Mouse (Mus musculus) kidney, postnatal 0 days (tissue): Measurements from ENCODE around the gene Dagla. TPM values are rescaled to one million over a fixed set of nuclear protein-coding genes. Genes with fewer than 3 reads are reported as not detected.
A peak's percentile ranks its signal among the peaks of the same experiment; 100 is the strongest.

Source experiments
- ATAC-seq: fragments of 200-750 bp; cut with Nextera tagmentation; replicated peaks from 2 replicates; pipeline ENCODE4 v1.8.0; 2017; ENCODE audit warnings: low read depth, moderate number of reproducible peaks, moderate TSS enrichment, moderate library complexity; ENCODE audit not compliant: low FRiP score
- DNase-seq: peaks from one replicate; pipeline ENCODE4 v3.0.0-alpha.2; 2016; ENCODE audit warnings: low spot score
- H3K27ac ChIP-seq: fragments of 300-500 bp; sonication (generic); 2 replicates; pipeline ENCODE4 v1.5.1; 2014; ENCODE audit warnings: mild to moderate bottlenecking
- H3K27me3 ChIP-seq: fragments of 300-500 bp; sonication (generic); 2 replicates; pipeline ENCODE4 v1.6.1; 2014; ENCODE audit warnings: low read length, mixed read lengths; ENCODE audit not compliant: insufficient read depth
- H3K36me3 ChIP-seq: fragments of 300-500 bp; sonication (generic); 2 replicates; pipeline ENCODE4 v1.6.1; 2014; ENCODE audit warnings: low read length, mixed read lengths; ENCODE audit not compliant: insufficient read depth
- H3K4me1 ChIP-seq: fragments of 300-500 bp; sonication (generic); replicated peaks from 2 replicates; pipeline ENCODE4 v1.6.1; 2014; ENCODE audit warnings: antibody characterized with exemption, low read length, mixed read lengths; ENCODE audit not compliant: insufficient read depth
- H3K4me2 ChIP-seq: fragments of 300-500 bp; sonication (generic); 2 replicates; pipeline ENCODE4 v1.6.1; 2014; ENCODE audit warnings: mild to moderate bottlenecking, low read length, moderate library complexity, mixed read lengths
- H3K4me3 ChIP-seq: fragments of 300-500 bp; sonication (generic); replicated peaks from 2 replicates; pipeline ENCODE4 v1.5.1; 2014; ENCODE audit warnings: low read depth, low read length
- H3K9ac ChIP-seq: fragments of 300-500 bp; sonication (generic); 2 replicates; pipeline ENCODE4 v1.6.1; 2014; ENCODE audit warnings: low read depth, low read length
- H3K9me3 ChIP-seq: fragments of 300-500 bp; sonication (generic); replicated peaks from 2 replicates; pipeline ENCODE4 v1.6.1; 2016; ENCODE audit warnings: low read length, inconsistent platforms, mixed read lengths
- CTCF ChIP-seq: IDR thresholded peaks from 2 replicates; pipeline ENCODE4 v1.5.1; 2016; ENCODE audit warnings: antibody characterized with exemption, low read depth, mild to moderate bottlenecking, moderate library complexity
- WGBS: fragments of 180-500 bp; shearing (Covaris S2); extraction: QIAGEN DNeasy Blood & Tissue Kit; methylation state at CpG from one replicate; pipeline ENCODE4 v1.1.7; 2014; 5-methylcytosine and 5-hydroxymethylcytosine counted together
- polyA plus RNA-seq: library from polyadenylated mRNA; unstranded; fragments of >200 nt; fragmentation: Nextera tagmentation; extraction: Ambion mirVana; gene quantifications from 2 replicates; pipeline ENCODE4 v1.2.1, GENCODE M21; 2015

Gene Dagla
- polyA plus RNA-seq, 1 experiment from 2014 or later = 2.2 TPM

DNA sequence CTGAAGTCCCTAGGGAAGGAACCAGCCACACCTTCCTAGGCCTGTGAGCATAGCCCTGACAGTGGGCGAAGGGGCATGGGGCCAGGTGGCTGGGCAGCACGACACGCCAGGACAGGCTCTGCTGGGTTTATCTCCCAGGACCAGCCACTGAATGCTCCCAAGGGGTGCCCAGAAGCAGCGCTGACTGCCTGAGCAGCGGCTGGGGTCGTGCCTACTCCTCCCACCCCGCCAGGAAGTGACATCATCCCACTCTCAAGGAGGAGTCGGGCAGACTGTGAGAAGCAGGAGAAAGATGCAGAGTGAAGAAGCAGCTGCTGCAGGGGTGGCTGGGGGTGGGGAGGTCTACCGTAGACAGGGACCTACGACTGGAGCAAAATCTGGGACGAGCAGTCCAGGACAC lies 31.9 kb downstream of the Dagla start:
- H3K4me2 ChIP-seq = no peak overlapping the region
- no peaks in the 10 kb centered on the region for H3K27me3 ChIP-seq
- H3K4me3 ChIP-seq = no peak overlapping the region
- H3K9ac ChIP-seq = no peak overlapping the region
- no peaks in the 10 kb centered on the region for H3K36me3 ChIP-seq
- H3K27ac ChIP-seq = no peak overlapping the region
- peaks cover 26% of the 10 kb centered on the region for H3K4me1 ChIP-seq
- H3K9me3 ChIP-seq = no peaks in the 10 kb centered on the region
- WGBS = 23% methylated on average over 11 of the region's 11 CpGs
- TF ChIP-seq CTCF = no peak
- ATAC-seq = peak; percentile 43
- DNase-seq = peak; percentile 59

DNA sequence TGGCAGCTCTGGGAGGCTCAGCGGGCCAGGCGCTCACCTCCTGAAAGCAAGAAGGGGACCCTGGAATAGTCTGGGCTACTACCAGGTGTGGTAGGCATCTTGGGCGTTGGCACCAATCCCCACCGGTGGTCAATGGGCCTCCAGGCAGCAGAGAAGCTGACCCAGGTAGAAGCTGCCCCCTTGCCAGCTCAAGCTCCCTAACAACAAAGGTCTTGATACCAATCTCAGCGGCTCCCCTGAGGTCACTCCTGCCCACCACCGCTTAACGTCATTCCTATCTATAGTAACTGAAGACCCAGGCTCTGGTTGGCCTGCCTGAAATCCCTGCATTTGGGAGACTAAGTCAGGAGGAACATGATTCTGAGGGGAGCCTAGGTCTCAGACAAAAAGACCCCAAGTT lies 33.1 kb downstream of the Dagla start:
- ATAC-seq (no peak), DNase-seq (no peak)
- Histone ChIP-seq H3K4me1 (peaks cover 26% of the 10 kb centered on the region), H3K9ac (no peak overlapping the region), H3K27me3 (no peaks in the 10 kb centered on the region), H3K4me2 (no peak overlapping the region), H3K4me3 (no peak overlapping the region), H3K36me3 (no peaks in the 10 kb centered on the region), H3K9me3 (no peaks in the 10 kb centered on the region), H3K27ac (no peak overlapping the region)
- TF ChIP-seq CTCF = no peak
- WGBS = 89% methylated on average over 7 of the region's 7 CpGs

DNA sequence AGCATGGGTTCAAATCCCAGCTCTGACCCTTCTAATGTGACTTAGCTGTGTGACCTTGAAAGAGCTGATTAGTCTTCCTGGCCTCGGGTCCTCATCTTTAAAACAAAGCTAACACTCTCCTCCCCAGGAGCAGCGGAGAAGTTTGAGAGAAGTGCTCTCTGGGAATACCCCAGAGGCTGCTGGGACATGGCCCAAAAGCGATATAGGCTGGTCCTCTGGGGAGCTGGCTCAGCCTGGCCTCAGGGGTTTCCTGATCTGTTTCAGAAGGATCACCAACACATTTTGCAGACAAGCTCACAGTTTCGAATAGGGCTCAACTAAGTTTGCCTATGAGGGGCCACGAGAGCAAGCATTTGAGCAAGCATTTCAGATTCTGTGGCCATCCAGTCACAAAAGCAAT lies 34.3 kb downstream of the Dagla start:
- no peak overlapping the region for H3K4me3 ChIP-seq
- H3K27me3 ChIP-seq = no peaks in the 10 kb centered on the region
- H3K9me3 ChIP-seq = no peaks in the 10 kb centered on the region
- H3K27ac ChIP-seq = no peak overlapping the region
- no peak for TF ChIP-seq CTCF
- no peak overlapping the region for H3K4me2 ChIP-seq
- no peak for DNase-seq
- no peak for ATAC-seq
- H3K36me3 ChIP-seq = no peaks in the 10 kb centered on the region
- peaks cover 25% of the 10 kb centered on the region for H3K4me1 ChIP-seq
- 82% methylated on average over 5 of the region's 5 CpGs for WGBS
- no peak overlapping the region for H3K9ac ChIP-seq

DNA sequence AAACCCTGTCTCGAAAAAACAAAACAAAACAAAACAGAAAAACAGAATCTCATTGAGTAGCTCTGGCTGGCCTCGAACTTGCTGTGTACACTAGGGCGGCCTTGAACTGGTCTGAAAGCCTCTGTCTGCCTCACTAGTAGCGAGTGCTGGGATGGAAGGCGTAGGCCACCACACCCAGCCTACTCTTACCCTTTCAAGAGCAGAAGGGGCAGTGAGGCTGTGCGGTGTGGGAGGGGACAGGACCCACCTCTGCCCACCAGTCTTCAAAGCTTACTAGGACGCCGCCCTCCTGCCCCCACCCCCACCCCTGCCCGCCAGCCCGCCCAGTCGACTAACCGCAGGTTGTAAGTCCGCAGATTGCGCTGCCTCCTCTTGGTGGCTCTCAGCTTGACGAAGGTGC lies 35.8 kb downstream of the Dagla start:
- Histone ChIP-seq H3K4me2 (no peak overlapping the region), H3K9ac (no peak overlapping the region), H3K4me3 (no peak overlapping the region), H3K9me3 (no peaks in the 10 kb centered on the region), H3K27me3 (no peaks in the 10 kb centered on the region), H3K27ac (no peak overlapping the region), H3K4me1 (peaks cover 19% of the 10 kb centered on the region), H3K36me3 (no peaks in the 10 kb centered on the region)
- no peak for DNase-seq
- WGBS = 86% methylated on average over 15 of the region's 15 CpGs
- no peak for ATAC-seq
- no peak for TF ChIP-seq CTCF

DNA sequence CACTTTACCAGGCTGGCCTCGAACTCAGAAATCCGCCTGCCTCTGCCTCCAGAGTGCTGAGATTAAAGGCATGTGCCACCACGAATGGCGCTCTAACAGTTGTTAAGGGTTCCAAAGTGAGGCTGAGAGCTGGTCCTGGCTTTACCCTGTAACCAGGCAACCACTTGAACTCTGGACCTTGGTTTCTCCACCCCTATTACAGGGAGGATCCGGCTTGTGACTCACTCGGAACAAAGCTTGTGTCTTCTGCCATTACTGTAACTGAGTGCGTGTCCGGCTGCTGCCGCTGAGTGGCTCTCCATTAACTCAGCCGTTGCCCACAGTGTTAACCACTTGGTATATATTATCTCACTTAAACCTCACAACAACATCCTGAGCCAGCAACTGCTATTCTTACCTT lies 36.7 kb downstream of the Dagla start:
- no peak for TF ChIP-seq CTCF
- no peaks in the 10 kb centered on the region for H3K27me3 ChIP-seq
- H3K4me1 ChIP-seq = peaks cover 16% of the 10 kb centered on the region
- H3K36me3 ChIP-seq = no peaks in the 10 kb centered on the region
- ATAC-seq (peak; percentile 70), DNase-seq (no peak)
- no peak overlapping the region for H3K4me2 ChIP-seq
- no peak overlapping the region for H3K9ac ChIP-seq
- WGBS = 81% methylated on average over 10 of the region's 10 CpGs
- H3K9me3 ChIP-seq = no peaks in the 10 kb centered on the region
- no peak overlapping the region for H3K27ac ChIP-seq
- no peak overlapping the region for H3K4me3 ChIP-seq

DNA sequence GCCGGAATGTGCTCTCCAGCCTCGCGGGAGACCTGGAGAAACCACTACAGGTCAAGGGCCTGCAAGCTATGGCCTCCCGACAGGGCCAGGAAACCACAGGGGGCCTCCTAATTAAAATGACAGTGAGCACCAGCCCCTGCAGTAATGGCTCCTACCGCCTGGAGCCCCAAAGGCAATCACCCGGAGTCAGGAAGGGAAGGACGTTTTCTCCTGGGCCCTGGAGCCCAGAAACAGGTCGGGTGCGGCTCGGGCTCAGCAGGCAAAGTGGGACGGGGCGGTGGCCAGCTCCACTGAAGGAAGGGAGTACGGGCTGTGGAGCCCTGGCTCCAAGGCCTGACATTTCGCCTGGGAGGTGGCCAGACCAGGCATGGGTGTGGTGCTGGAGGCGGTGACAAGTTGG lies 37.6 kb downstream of the Dagla start:
- 19% methylated on average over 15 of the region's 15 CpGs for WGBS
- DNase-seq (peak; percentile 61), ATAC-seq (peak; percentile 18)
- H3K9me3 ChIP-seq = no peaks in the 10 kb centered on the region
- H3K36me3 ChIP-seq = no peaks in the 10 kb centered on the region; the same call in 1 of the 2 replicates
- H3K4me2 ChIP-seq = no peak overlapping the region
- TF ChIP-seq CTCF = no peak; the same call in 1 of the 2 replicates
- H3K27me3 ChIP-seq = no peaks in the 10 kb centered on the region
- H3K9ac ChIP-seq = no peak overlapping the region
- H3K4me1 ChIP-seq = peaks cover 11% of the 10 kb centered on the region
- peak overlapping the region; percentile 67 for H3K27ac ChIP-seq
- H3K4me3 ChIP-seq = no peak overlapping the region

DNA sequence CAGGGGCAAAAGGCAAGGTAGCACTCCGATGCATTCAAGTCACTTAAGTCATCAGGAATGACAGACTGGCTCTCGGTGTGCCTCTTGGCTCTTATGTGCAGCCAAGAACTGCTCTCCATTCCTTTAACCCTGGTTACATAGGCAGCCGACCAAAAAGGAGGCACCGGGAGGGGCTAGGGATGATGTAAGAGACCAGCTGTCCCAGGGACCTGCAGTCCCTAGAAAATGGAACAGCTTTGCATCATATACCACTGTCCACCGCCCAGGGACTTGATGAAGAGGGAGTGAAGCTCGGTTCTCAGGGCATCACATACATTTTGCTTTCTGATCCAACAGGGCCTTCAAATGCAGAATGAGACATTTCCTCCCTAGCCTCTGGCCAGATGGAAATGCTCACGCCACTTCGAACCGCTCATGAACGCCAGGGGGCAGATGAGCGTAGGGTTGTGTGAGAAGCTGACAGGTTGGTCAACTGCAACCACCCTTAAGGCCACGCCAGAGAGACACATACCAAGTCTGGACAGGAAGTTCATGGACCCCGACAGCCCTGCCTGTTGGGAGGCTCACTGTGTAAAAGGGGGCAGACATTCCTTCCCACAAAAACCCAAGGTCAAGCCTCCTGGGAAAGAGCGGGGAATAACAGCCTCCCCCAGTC lies 38.4 kb downstream of the Dagla start:
- Histone ChIP-seq H3K27me3 (no peaks in the 10 kb centered on the region), H3K4me3 (no peak overlapping the region), H3K36me3 (no peaks in the 10 kb centered on the region; the same call in 1 of the 2 replicates), H3K27ac (peak overlapping the region; percentile 67), H3K9ac (no peak overlapping the region), H3K9me3 (no peaks in the 10 kb centered on the region), H3K4me1 (peaks cover 11% of the 10 kb centered on the region), H3K4me2 (no peak overlapping the region)
- ATAC-seq = peak; percentile 79
- 12% methylated on average over 14 of the region's 14 CpGs for WGBS
- peak; percentile 91 for DNase-seq
- peak; percentile 91 for TF ChIP-seq CTCF
